Mouse (Mus musculus) olfactory bulb, adult 2 months (tissue): Measurements from ENCODE around the gene Ndufb11.

Experiments
- CTCF ChIP-seq: fragments of 200-500 bp; IDR thresholded peaks from 2 replicates; pipeline ENCODE4 v1.5.1; 2012; ENCODE audit warnings: low read depth, mild to moderate bottlenecking, low read length, moderate library complexity; ENCODE audit not compliant: insufficient read depth
- POLR2A ChIP-seq: fragments of 200-500 bp; IDR thresholded peaks from 2 replicates; pipeline ENCODE4 v1.6.1; 2012; ENCODE audit warnings: mild to moderate bottlenecking, low read depth, low read length, moderate library complexity; ENCODE audit not compliant: insufficient read depth

- TF ChIP-seq POLR2A = no peak
- TF ChIP-seq CTCF = no peak
These were observed 46.4 kb downstream of the Ndufb11 start for GRCm38 (mm10) chrX:20571024-20571423.
